Mouse (Mus musculus) embryonic fibroblast, embryonic 13.5 days (primary cell): ENCODE measurements around the gene Elane.

Experiments used
- CTCF ChIP-seq: IDR thresholded peaks from 2 replicates; pipeline ENCODE4 v1.5.1; 2011; ENCODE audit warnings: mild to moderate bottlenecking, control low read depth, low read length, moderate library complexity, borderline replicate concordance; ENCODE audit not compliant: insufficient read depth
- POLR2A ChIP-seq: IDR thresholded peaks from 2 replicates; pipeline ENCODE4 v1.6.1; 2011; ENCODE audit warnings: low read depth, mild to moderate bottlenecking, control low read depth, low read length, moderate library complexity

GRCm38 (mm10) chr10:79877757-79878156, 8.3 kb upstream of the Elane start:
- no peak for TF ChIP-seq CTCF
- no peak for TF ChIP-seq POLR2A
